ENCODE assay signal across 26 mouse cellular contexts in genomic region chr4:128895841-128896240, GRCm38 (mm10).
"Had no signal": no experiment of that assay in that cellular context is flagged by ENCODE, and none has a peak within 500 bp of the region (broad histone marks: within the 10 kb centered on the region; RNA-seq: fewer than 3 reads in every experiment).

No protein-coding gene starts in this region.

- H3K9me3 ChIP-seq: heart, embryonic 10.5 days; heart, embryonic 12.5 days; hindbrain, embryonic 13.5 days; hindbrain, embryonic 15.5 days; kidney, embryonic 15.5 days; limb, embryonic 12.5 days; liver, embryonic 13.5 days; liver, embryonic 15.5 days had no signal

- H3K36me3 ChIP-seq: heart, embryonic 10.5 days; hindbrain, embryonic 15.5 days; liver, embryonic 13.5 days; liver, embryonic 15.5 days had no signal

- H3K4me1 ChIP-seq: liver, embryonic 15.5 days had no signal

- H3K4me3 ChIP-seq: heart, embryonic 10.5 days; heart, embryonic 12.5 days; hindbrain, embryonic 13.5 days; hindbrain, embryonic 15.5 days; kidney, embryonic 15.5 days; limb, embryonic 12.5 days; liver, embryonic 13.5 days; liver, embryonic 15.5 days had no signal

- H3K9ac ChIP-seq: heart, embryonic 12.5 days; hindbrain, embryonic 13.5 days; hindbrain, embryonic 15.5 days; kidney, embryonic 15.5 days; limb, embryonic 12.5 days; liver, embryonic 13.5 days; liver, embryonic 15.5 days; liver, postnatal 0 days had no signal

- H3K4me2 ChIP-seq: heart, embryonic 12.5 days; hindbrain, embryonic 13.5 days; hindbrain, embryonic 15.5 days; kidney, embryonic 15.5 days; limb, embryonic 12.5 days; liver, embryonic 11.5 days; liver, embryonic 13.5 days; liver, embryonic 15.5 days had no signal

- H3K27ac ChIP-seq: heart, embryonic 10.5 days; hindbrain, embryonic 13.5 days; hindbrain, embryonic 15.5 days; hindbrain, postnatal 0 days; kidney, embryonic 15.5 days; kidney, postnatal 0 days; limb, embryonic 12.5 days; liver, embryonic 13.5 days; liver, embryonic 15.5 days had no signal

- ATAC-seq: hindbrain, postnatal 0 days; intestine, embryonic 16.5 days; liver, postnatal 0 days had no signal

- DNase-seq: gastrocnemius, postnatal 10 days; gastrocnemius, postnatal 25 days; heart, adult 18-20 months; heart, postnatal 10 days; kidney, adult 11 months; kidney, adult 2 months; kidney, adult 9 months; kidney, postnatal 14 days; kidney, postnatal 36 days; layer of hippocampus, adult 9-11 months; layer of hippocampus, postnatal 36 days; left cerebral cortex, postnatal 4 days; liver; liver, embryonic 13.5 days; liver, postnatal 0 days had no signal

- H3K27me3 ChIP-seq: heart, embryonic 12.5 days; hindbrain, embryonic 15.5 days; kidney, embryonic 15.5 days; limb, embryonic 12.5 days; liver, embryonic 13.5 days had no signal
